Mouse (Mus musculus): Measurements from ENCODE around the gene Qrich2. TPM values are rescaled to one million over a fixed set of nuclear protein-coding genes. Genes with fewer than 3 reads are reported as not detected.

Qrich2 gene
- total and polyA plus RNA-seq, 2 experiments from 2014 or later, result 0.23 TPM; not detected in 1

GRCm38 (mm10) chr11:116501005-116501746 lies 35.1 kb upstream of the Qrich2 start:
- Histone ChIP-seq H3K36me3 (replicated peaks; ENCODE audit: control insufficient read depth, insufficient read depth, low read length) (no peaks in the 10 kb centered on the region), H3K9ac (replicated peaks; ENCODE audit: low read depth, low read length) (no peak overlapping the region), H3K27ac (ENCODE audit: low read depth) (no peak overlapping the region), H3K4me3 (ENCODE audit: low read depth, low read length) (no peak overlapping the region), H3K4me2 (ENCODE audit: low read depth, low read length) (no peak overlapping the region), H3K9me3 (replicated peaks; ENCODE audit: control insufficient read depth, low read length) (no peaks in the 10 kb centered on the region), H3K27me3 (ENCODE audit: control insufficient read depth, insufficient read depth, low read length) (no peaks in the 10 kb centered on the region), H3K4me1 (ENCODE audit: control insufficient read depth, insufficient read depth) (peaks cover 3% of the 10 kb centered on the region; the same call in 1 of the 2 replicates)
- WGBS, result 21% methylated on average over 7 of the region's 7 CpGs
- TF ChIP-seq EP300 (IDR thresholded peaks at IDR 0.05; ENCODE audit: low read depth) (no peak), CTCF (IDR thresholded peaks at IDR 0.05; ENCODE audit: low read depth) (peak; percentile 73)
- DNase-seq (ENCODE audit: low spot score) (peak; percentile 73), ATAC-seq (ENCODE audit: insufficient read depth, low read depth) (peak; percentile 57; the same call in 1 of the 2 replicates)

GRCm38 (mm10) chr11:116499018-116499417 lies 33.0 kb upstream of the Qrich2 start:
- WGBS, result 44% methylated on average over 6 of the region's 6 CpGs
- no peak overlapping the region for H3K9ac ChIP-seq (replicated peaks; ENCODE audit: low read depth, low read length)

DNA sequence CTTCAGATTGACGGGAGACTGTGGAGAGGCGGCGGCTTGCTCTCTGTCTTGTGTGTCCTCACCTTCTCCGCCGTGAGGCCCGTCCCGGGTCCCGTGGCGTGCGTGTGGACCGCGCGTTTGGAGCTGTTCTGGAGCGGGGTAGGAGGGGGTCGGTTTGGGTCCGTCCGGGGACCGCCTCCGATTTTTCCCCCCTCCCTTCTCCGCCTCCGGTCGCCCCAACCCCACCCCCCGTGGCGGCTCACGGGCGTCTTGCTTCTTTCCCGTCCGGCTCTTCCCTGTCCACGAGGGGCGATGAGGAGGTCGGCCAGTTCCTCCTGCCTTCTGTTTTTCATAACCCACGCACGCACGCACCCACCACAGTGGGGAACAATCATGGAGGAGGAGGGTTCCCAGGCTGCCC lies 32.6 kb upstream of the Qrich2 start:
- H3K27ac ChIP-seq (ENCODE audit: low read depth), result no peak overlapping the region

More at GRCm38 (mm10) chr11:116499018-116499417, 33.0 kb upstream of the Qrich2 start:
- no peak overlapping the region for H3K4me3 ChIP-seq (ENCODE audit: low read depth, low read length)
- DNase-seq (ENCODE audit: low spot score), result no peak
- no peak overlapping the region; the same call in 1 of the 2 replicates for H3K4me2 ChIP-seq (ENCODE audit: low read depth, low read length)
- no peak for ATAC-seq (ENCODE audit: insufficient read depth, low read depth)
- TF ChIP-seq CTCF (IDR thresholded peaks at IDR 0.05; ENCODE audit: low read depth) (no peak), EP300 (IDR thresholded peaks at IDR 0.05; ENCODE audit: low read depth) (no peak)
- no peak overlapping the region for H3K27ac ChIP-seq (ENCODE audit: low read depth)
- no peaks in the 10 kb centered on the region for H3K36me3 ChIP-seq (replicated peaks; ENCODE audit: control insufficient read depth, insufficient read depth, low read length)
- no peaks in the 10 kb centered on the region for H3K27me3 ChIP-seq (ENCODE audit: control insufficient read depth, insufficient read depth, low read length)
- H3K9me3 ChIP-seq (replicated peaks; ENCODE audit: control insufficient read depth, low read length), result no peaks in the 10 kb centered on the region
- H3K4me1 ChIP-seq (ENCODE audit: control insufficient read depth, insufficient read depth), result peaks cover 3% of the 10 kb centered on the region; the same call in 1 of the 2 replicates

GRCm38 (mm10) chr11:116497313-116497712 lies 31.3 kb upstream of the Qrich2 start:
- DNase-seq (ENCODE audit: low spot score) (no peak), ATAC-seq (ENCODE audit: insufficient read depth, low read depth) (no peak)
- 63% methylated on average over 4 of the region's 4 CpGs for WGBS
- TF ChIP-seq EP300 (IDR thresholded peaks at IDR 0.05; ENCODE audit: low read depth) (no peak), CTCF (IDR thresholded peaks at IDR 0.05; ENCODE audit: low read depth) (no peak)
- Histone ChIP-seq H3K9me3 (replicated peaks; ENCODE audit: control insufficient read depth, low read length) (no peaks in the 10 kb centered on the region), H3K4me1 (ENCODE audit: control insufficient read depth, insufficient read depth) (peaks cover 3% of the 10 kb centered on the region; the same call in 1 of the 2 replicates), H3K4me3 (ENCODE audit: low read depth, low read length) (no peak overlapping the region), H3K27me3 (ENCODE audit: control insufficient read depth, insufficient read depth, low read length) (no peaks in the 10 kb centered on the region), H3K36me3 (replicated peaks; ENCODE audit: control insufficient read depth, insufficient read depth, low read length) (no peaks in the 10 kb centered on the region), H3K9ac (replicated peaks; ENCODE audit: low read depth, low read length) (no peak overlapping the region), H3K27ac (ENCODE audit: low read depth) (no peak overlapping the region), H3K4me2 (ENCODE audit: low read depth, low read length) (no peak overlapping the region)

More for the DNA sequence above, 32.6 kb upstream of the Qrich2 start:
- peaks cover 3% of the 10 kb centered on the region; the same call in 1 of the 2 replicates for H3K4me1 ChIP-seq (ENCODE audit: control insufficient read depth, insufficient read depth)
- no peaks in the 10 kb centered on the region for H3K9me3 ChIP-seq (replicated peaks; ENCODE audit: control insufficient read depth, low read length)
- ATAC-seq (ENCODE audit: insufficient read depth, low read depth), result no peak
- 32% methylated on average over 33 of the region's 34 CpGs for WGBS
- TF ChIP-seq CTCF (IDR thresholded peaks at IDR 0.05; ENCODE audit: low read depth) (no peak), EP300 (IDR thresholded peaks at IDR 0.05; ENCODE audit: low read depth) (no peak)
- peak overlapping the region; percentile 49 for H3K4me2 ChIP-seq (ENCODE audit: low read depth, low read length)
- H3K27me3 ChIP-seq (ENCODE audit: control insufficient read depth, insufficient read depth, low read length), result no peaks in the 10 kb centered on the region
- no peaks in the 10 kb centered on the region for H3K36me3 ChIP-seq (replicated peaks; ENCODE audit: control insufficient read depth, insufficient read depth, low read length)
- DNase-seq (ENCODE audit: low spot score), result no peak
- H3K4me3 ChIP-seq (ENCODE audit: low read depth, low read length), result peak overlapping the region; percentile 19
- no peak overlapping the region for H3K9ac ChIP-seq (replicated peaks; ENCODE audit: low read depth, low read length)

- H3K27me3 ChIP-seq (ENCODE audit: control insufficient read depth, insufficient read depth, low read length), result no peaks in the 10 kb centered on the region
- peak; percentile 42 for ATAC-seq (ENCODE audit: insufficient read depth, low read depth)
- peak; percentile 71 for DNase-seq (ENCODE audit: low spot score)
- H3K4me1 ChIP-seq (ENCODE audit: control insufficient read depth, insufficient read depth), result peaks cover 3% of the 10 kb centered on the region; the same call in 1 of the 2 replicates
- no peaks in the 10 kb centered on the region for H3K36me3 ChIP-seq (replicated peaks; ENCODE audit: control insufficient read depth, insufficient read depth, low read length)
- TF ChIP-seq CTCF (IDR thresholded peaks at IDR 0.05; ENCODE audit: low read depth), result no peak
- TF ChIP-seq EP300 (IDR thresholded peaks at IDR 0.05; ENCODE audit: low read depth), result peak; percentile 46; the same call in 1 of the 2 replicates
- 45% methylated on average over 13 of the region's 13 CpGs for WGBS
- no peaks in the 10 kb centered on the region for H3K9me3 ChIP-seq (replicated peaks; ENCODE audit: control insufficient read depth, low read length)
- peak overlapping the region; percentile 70 for H3K27ac ChIP-seq (ENCODE audit: low read depth)
- no peak overlapping the region for H3K4me2 ChIP-seq (ENCODE audit: low read depth, low read length)
- H3K9ac ChIP-seq (replicated peaks; ENCODE audit: low read depth, low read length), result no peak overlapping the region
- H3K4me3 ChIP-seq (ENCODE audit: low read depth, low read length), result no peak overlapping the region
Measured at GRCm38 (mm10) chr11:116494474-116495174, 28.6 kb upstream of the Qrich2 start.
